ENCODE assay signal across 18 mouse cellular contexts in the genomic region with DNA sequence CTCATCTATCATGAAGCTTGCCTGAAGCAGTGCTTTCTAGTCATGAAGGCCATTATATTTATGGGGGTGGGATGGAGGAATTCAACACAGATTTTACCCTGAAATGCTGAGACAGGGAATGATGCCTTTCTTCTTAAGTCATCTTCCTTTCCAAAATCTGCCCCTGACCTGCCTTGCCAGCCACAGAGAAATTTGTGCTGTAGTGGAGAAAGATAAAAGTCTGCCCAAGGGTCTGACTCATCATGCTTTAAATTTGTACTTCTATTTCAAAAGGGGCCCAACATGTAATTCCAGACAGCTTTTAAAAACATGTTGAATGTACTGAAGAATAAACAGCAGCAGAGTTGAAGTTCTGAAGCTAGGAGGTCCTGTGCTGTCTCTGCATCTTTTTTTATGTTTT.
"Had no signal": no experiment of that assay in that cellular context is flagged by ENCODE, and none has a peak within 500 bp of the region (broad histone marks: within the 10 kb centered on the region; RNA-seq: fewer than 3 reads in every experiment).

No protein-coding gene starts in this region.

- DNase-seq: kidney, adult 11 months; kidney, adult 9 months; kidney, postnatal 14 days; kidney, postnatal 4 days; left cerebral cortex, postnatal 4 days; liver, embryonic 13.5 days; lung, adult 2 months; lung, postnatal 14 days; lung, postnatal 4 days; right cerebral cortex, adult 18-20 months; right cerebral cortex, postnatal 14 days; right cerebral cortex, postnatal 4 days; thymus, adult 2 months; thymus, postnatal 14 days; thymus, postnatal 4 days had no signal

- H3K9ac ChIP-seq: limb, embryonic 13.5 days; liver, embryonic 13.5 days; midbrain, embryonic 13.5 days had no signal

- H3K27me3 ChIP-seq: limb, embryonic 13.5 days; liver, embryonic 13.5 days; midbrain, embryonic 13.5 days had no signal

- H3K4me2 ChIP-seq: limb, embryonic 13.5 days; liver, embryonic 13.5 days; midbrain, embryonic 13.5 days had no signal

- H3K9me3 ChIP-seq: limb, embryonic 13.5 days; liver, embryonic 13.5 days; midbrain, embryonic 13.5 days had no signal

- ATAC-seq: midbrain, embryonic 13.5 days had no signal

- H3K27ac ChIP-seq: limb, embryonic 13.5 days; liver, embryonic 13.5 days; midbrain, embryonic 13.5 days; stomach, postnatal 0 days had no signal

- H3K4me1 ChIP-seq: liver, embryonic 13.5 days had no signal

- H3K36me3 ChIP-seq: limb, embryonic 13.5 days; liver, embryonic 13.5 days; midbrain, embryonic 13.5 days had no signal

- H3K4me3 ChIP-seq: limb, embryonic 13.5 days; liver, embryonic 13.5 days; midbrain, embryonic 13.5 days had no signal
